Mouse (Mus musculus): ENCODE results near the gene Slc7a8.

- TF ChIP-seq GATA1 (IDR thresholded peaks at IDR 0.05; ENCODE audit: low read length) (no peak), TAL1 (IDR thresholded peaks at IDR 0.05; ENCODE audit: low read length) (no peak)
Observed at GRCm38 (mm10) chr14:54815737-54816136, 34.0 kb upstream of the Slc7a8 start.

Data from erythroblast, embryonic 14.5 days (primary cell).